Mouse (Mus musculus) layer of hippocampus, adult 9-11 months (tissue): Measurements from ENCODE around the gene Sh3bp5l.

Experiments used
- DNase-seq: peaks from one replicate; pipeline ENCODE4 v3.0.0; 2022

Gene Sh3bp5l

GRCm38 (mm10) chr11:58379516-58379915 is 49.0 kb downstream of the Sh3bp5l start:
- DNase-seq, result no peak

DNA sequence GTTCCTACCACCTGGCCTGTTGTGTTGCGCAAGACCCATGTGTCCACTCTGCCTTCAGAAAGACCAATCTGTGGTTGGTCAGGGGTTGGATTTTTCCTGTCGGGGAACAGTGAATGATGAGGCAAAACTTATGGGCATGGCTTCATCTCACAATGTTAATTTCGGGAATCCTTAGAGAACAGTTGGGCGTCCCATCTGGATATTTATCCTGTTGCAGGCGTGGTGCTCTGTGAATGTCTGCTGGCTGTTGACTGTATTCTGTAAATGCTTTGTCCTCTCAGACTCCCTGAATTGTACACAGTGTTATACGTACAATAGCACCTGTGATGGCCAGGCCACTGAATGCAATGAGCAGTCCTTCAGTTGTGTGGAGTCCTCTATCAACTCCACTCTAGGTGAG is 51.9 kb downstream of the Sh3bp5l start:
- DNase-seq, result peak; percentile 49
